Mouse (Mus musculus) embryonic stem cell, embryonic (primary cell): ENCODE data around the gene Itprid1.

Experiments
- CTCF ChIA-PET, 4 experiments: fragments of 300-600 bp in 2 of 4; fragments of 350-600 bp in 2 of 4; sonication (Branson Sonifier 250); formaldehyde crosslinking; loops; one replicate each; lab custom pipeline; 2022; ENCODE audit warnings: inconsistent platforms in 2 of 4; lab: Charles Lee
- POLR2A ChIA-PET, 4 experiments: fragments of 300-600 bp in 2 of 4; fragments of 350-600 bp in 2 of 4; sonication (Branson Sonifier 250); formaldehyde crosslinking; loops; one replicate each; lab custom pipeline; 2022; ENCODE audit warnings: antibody characterized with exemption in 4 of 4, inconsistent platforms in 1 of 4; lab: Charles Lee

Itprid1 gene

DNA sequence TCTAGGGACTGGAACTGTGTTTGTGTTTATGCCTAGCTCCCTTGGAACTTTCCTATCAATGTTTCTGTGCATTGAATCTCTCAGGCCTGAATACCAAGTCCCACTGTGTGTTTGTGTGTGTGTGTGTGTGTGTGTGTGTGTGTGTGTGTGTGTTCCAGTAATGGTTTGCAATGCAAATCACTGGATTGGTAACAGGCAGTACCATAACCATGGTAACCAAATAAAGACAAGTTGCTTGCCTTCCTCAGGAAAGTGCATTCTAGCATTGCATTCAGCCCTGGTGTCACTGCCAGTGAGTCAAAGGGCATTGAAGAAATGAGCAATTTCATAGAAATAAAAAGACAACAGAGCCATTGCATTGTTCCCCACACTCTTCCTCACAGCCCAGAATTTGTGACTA is 15.9 kb downstream of the Itprid1 start:
- ChIA-PET POLR2A (no interaction called here), CTCF (no interaction called here)

DNA sequence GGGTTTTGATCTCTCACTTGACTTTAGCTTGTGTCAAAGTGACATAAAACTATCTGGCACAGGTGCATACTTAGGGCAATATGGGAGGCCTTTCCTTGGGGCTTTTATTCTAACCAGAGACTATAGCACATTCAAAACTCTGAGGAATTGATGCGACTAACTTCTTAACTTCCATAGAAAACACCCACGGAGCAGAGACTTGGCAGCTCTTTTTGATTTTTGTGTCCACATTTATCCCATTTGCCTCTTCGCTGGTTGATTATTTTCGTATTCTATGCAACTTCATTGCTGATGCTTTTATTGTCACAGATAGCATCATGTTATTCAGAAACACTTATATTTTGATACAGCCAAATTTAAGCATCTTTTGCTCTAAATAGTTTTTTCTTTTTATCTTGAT is 19.4 kb downstream of the Itprid1 start:
- CTCF ChIA-PET = no interaction called here
- POLR2A ChIA-PET = no interaction called here

DNA sequence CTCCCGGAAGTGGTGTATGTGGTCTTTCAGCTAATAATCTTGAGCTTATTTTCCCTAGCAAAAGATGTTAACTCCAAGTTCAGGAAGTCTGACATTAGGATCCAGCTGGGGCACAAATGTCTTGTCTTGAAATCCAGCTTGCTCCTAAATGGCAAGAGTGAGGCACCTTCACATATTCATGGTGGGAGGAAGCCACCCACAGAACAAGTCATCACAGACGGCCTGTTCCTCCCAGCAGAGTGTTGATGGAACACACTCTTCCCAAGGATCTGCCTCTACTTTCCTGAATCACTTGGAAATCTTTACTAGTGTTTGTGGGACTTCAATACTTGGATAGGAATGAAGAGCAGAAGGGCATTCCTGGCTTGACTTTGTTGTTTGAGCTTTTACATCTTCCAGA is 28.5 kb downstream of the Itprid1 start:
- ChIA-PET POLR2A (no interaction called here), CTCF (no interaction called here)

DNA sequence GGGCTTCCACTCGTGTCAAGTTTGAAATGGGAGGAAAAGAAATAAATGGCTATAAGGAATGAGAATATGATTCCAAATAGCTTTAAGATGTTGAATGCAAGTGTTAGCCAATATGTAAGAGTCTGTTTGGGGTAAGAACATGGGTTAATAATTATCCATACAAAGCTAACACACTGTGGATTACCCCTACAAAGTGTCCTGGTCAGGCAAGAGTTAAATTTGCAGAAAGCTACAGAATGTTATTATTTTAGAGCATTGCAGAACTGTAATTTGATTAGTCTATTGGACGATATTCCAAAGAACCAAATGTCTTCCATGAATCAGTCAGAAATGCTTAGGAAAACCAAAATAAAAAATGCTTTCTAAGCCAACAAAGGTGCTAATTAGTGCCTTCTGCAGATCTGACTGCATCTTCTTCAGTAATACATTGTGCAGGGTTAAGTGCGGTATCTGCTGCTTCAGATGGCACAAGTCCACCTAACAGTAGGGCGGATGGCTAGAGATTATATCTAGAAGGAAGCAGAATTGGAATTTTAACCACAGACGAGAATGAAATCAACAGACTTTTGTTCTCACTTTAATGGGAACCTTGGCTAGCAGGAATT is 42.8 kb downstream of the Itprid1 start:
- POLR2A ChIA-PET = interaction anchor here in 1 of 4 experiments (0.5 kb wide), 1 partner anchor 1285 kb away, joined by 3 read pairs; no protein-coding TSS in a partner anchor
- CTCF ChIA-PET = no interaction called here

DNA sequence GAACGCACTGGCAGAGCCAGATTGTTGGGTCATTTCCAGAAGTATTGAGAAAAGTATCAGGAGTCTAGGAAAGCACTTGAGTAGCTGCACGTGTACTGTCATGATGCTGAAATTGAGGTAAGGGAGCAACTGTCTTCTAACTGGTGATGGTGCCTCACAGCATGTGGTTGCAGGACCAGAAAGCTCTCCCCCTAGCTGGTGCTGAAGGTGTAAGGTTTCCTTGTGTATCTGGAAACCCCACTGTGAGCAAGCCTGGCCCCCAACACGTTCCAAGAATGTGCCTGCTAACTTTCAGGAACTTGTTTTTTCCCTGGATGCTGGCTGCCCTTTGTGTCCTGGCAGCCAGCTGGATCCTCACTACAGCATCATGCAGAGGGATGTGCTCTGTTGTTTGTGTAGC is 44.2 kb downstream of the Itprid1 start:
- ChIA-PET CTCF (interaction anchor here in 1 of 4 experiments (1.3 kb wide), 1 partner anchor 361 kb away, joined by 4 read pairs; no protein-coding TSS in a partner anchor), POLR2A (interaction anchor here in 1 of 4 experiments (0.5 kb wide), 1 partner anchor 1472 kb away, joined by 3 read pairs; no protein-coding TSS in a partner anchor)

DNA sequence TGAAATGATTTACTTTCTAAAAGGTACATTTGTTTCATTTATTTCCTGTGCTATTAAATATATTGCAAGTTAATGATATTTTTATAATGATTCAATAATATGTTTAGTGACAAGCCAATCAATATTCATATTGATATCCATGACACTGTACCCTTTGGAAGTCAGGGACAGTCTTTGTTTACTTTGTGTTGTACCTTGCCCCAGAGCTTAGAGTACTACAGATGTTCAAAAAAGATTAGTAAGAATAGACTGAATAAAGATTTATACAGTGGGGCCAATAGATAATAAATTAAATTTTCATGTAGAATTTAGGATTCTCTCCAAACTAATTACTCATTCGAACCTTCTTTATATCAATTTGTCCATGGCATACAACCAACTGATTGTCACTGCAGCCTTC is 50.9 kb downstream of the Itprid1 start:
- POLR2A ChIA-PET = no interaction called here
- CTCF ChIA-PET = no interaction called here

DNA sequence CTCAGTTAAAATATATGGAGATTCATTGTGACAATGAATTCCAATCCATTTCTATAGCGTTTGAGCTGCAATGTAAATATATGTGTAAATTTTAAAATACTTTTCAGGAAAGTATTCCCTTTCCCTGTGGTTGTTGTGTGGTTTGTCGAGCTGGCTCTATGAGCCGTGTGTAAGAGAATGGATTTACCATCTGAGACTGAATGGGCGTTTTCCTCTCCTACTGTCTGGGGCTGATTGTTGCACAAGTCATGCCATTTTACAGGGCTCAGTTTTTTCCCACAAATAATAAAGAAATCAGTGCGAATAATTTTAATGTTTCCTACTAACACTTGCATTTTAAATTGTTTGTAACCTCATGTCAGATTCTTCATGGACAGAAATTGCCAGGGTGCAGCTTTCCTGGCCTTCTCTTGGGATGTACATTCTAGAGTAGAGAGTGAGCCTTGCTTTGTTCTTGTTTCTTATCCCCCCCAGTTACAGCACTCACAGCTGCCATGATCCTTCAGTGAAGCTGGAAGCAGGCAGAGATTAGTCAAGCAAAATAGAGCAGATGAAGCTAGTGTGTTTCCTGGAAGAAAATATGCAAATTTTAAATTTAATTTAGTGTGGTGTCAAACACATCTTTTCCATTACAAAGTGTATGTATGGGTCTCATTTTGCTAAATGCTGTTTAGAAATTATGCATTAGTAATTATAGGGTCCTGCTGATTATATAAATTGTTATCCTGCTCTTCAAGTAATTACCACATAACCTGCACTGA is 65.1 kb downstream of the Itprid1 start:
- POLR2A ChIA-PET = no interaction called here
- CTCF ChIA-PET = interaction anchor here in 1 of 4 experiments (0.6 kb wide), 1 partner anchor 11 kb away, joined by 4 read pairs; no protein-coding TSS in a partner anchor

DNA sequence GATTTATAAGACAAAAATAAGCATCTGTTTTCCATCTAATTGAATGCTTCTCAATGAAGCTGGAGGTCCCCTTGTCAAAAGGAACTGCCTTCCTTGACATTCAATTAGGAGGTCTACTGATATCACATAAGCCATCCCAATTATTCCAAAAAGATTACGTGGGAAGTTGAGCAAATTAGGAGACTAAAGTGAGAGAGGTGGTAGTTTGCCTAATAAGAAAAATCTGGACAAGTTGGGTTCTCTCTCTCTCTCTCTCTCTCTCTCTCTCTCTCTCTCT is 65.6 kb downstream of the Itprid1 start:
- ChIA-PET CTCF (interaction anchor here in 1 of 4 experiments (0.6 kb wide), 1 partner anchor 11 kb away, joined by 4 read pairs; no protein-coding TSS in a partner anchor), POLR2A (no interaction called here)

DNA sequence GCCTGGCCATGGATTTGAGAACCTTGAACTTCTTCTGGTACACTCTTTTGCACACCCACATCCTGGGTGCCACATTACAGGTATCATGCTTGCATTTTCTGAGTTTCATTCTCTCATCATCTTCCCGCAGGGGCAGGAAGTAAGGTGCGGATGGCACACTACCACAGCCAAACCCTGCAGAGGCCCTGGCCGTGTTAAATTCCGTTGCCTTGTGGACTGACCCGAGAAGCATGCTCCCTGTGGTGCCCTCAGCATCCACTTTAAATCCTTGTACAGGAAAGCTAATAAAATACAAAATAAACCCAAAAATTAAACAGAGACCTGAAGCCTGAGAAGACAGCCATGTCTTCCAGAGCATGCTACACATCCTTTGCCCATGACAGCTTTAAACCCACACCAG is 82.5 kb downstream of the Itprid1 start:
- ChIA-PET POLR2A (no interaction called here), CTCF (no interaction called here)

DNA sequence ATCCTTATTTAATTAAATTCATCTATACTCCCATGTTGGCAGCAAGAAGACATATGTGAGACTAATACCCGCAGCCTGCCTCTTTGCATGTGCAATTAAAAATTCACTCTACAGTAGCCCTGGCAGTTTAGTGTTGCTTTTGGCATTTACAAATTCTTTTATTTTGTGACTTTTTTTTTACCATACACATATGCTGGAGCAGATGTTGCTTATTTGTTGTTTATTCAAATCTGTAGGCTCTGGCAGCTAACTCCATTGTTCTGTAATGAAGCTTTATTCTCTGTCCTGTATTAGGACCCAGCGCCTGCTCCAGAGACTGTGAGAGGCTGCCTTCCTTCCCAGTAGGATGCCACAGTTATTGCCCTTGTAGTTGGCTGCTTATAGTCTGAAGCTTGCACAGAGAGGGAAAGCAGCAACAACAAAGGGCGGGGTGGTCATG is 83.6 kb downstream of the Itprid1 start:
- ChIA-PET POLR2A (no interaction called here), CTCF (interaction anchor here in 1 of 4 experiments (0.6 kb wide), 1 partner anchor 697 kb away, joined by 3 read pairs; no protein-coding TSS in a partner anchor)

DNA sequence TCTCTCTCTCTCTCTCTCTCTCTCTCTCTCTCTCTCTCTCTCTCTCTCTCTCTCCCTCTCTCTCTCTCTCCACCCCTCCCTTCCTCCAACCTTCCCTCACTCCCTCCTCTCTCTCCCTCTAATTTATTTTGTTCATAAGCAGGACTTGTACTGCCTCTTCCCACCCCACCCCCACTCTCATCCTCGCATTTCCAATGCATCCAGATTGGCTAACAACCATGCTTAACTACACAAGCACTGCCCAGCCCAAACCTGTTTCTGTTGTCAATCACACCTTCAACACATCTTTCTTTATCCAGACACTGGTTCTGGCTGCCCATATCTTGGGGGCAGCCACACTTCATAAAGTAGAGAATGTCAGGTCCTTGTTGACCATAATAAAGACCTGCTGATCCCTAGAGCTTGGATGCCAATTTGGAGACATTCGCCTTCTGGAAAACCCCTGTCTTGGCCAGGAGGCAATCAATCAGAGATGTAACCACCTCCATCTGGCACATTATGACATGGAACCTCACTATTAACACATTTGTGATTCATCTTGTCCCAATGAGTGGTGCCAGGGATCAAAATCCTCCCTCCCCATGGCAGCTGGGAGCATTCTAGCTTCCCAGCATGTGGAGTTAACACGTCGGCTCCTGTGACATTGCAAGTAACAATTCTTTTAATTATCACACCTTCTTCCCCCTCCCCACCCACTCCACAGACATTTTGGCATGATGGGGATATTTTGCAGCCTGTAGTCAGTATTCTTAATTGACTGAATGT is 84.4 kb downstream of the Itprid1 start:
- ChIA-PET POLR2A (no interaction called here), CTCF (interaction anchor here in 2 of 4 experiments (0.6 to 0.7 kb wide), 2 partner anchors 401 to 696 kb away, joined by 3 read pairs; no protein-coding TSS in a partner anchor)

DNA sequence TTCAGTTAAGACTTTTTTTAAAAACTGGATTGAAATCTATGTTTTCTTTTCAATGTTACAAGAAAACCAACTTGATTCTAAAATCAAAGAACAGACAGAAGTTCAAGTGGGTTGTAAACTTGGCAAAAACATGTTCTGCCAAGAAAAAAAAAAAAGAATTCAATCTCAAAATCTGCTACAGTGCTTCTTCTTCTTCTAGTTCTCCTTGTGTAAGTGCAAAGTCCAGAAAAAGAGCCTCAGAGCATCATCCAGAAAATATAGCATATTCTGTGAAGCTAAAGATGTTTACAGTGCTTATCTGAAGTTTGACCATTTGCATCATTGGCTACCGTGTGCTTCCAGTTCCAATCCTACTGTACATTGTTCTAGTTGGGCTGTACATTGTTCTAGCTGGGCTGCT is 108.0 kb downstream of the Itprid1 start:
- CTCF ChIA-PET = no interaction called here
- POLR2A ChIA-PET = no interaction called here

DNA sequence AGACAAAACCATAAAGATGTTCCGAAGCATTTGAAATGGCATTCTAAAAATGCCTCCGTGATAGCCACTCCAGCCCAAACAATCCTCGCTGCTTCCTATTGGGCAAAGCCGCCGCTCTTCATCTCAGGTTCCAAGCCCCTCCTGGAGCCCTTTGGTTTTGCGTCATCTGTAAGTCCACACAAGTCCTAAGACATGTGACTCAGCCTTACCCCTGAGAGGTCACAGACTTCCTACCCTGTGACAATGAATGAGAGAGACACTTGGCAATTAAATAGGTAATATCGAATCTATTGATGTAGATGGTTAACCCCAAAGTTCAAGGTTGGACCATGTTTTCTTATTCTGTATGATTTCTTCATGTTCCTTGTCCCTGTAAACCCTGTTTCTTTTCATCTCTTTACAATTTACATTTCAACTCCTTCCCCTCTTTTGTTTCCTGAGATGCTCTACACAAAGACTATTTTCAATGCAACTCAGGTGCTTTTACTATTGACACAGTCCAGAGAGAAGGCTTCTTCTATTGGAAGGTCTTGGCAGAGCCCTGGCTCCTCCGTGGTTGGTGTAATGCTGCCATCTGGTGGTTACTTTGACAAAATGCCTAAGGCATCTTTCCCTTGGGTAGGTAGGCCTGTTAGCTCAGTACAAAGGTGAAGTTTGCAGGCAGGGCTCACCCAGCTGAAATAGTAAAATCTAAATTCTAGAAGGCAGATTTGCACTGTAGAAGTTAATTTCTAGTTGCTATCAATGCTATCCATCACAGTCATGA is 113.8 kb downstream of the Itprid1 start:
- ChIA-PET POLR2A (interaction anchor here in 1 of 4 experiments (1.4 kb wide), 1 partner anchor 431 kb away, joined by 6 read pairs; no protein-coding TSS in a partner anchor), CTCF (interaction anchor here (0.6 to 4.6 kb wide), 19 partner anchors 22 to 718 kb away, joined by 3 to 49 read pairs (median 5); no protein-coding TSS in a partner anchor)

DNA sequence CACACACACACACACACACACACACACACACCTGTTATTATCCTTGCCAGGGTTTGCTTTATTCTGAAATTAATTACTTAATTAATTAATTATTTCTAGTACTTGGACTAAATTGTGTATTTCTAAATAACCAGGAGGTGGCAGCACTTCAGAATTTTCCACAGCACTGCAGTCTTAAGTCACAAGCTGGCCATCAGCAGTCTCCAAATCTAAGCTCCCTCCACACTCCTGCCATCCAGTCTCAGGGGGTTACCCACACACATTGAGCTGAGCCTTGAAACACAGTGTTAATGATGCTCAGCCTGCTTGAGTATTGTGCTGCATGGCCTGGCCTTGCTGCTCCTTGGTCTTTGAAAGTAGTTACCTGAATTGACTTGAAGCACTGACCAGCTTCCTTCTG is 136.3 kb downstream of the Itprid1 start:
- POLR2A ChIA-PET = interaction anchor here in 1 of 4 experiments (0.7 kb wide), 1 partner anchor 111 kb away, joined by 5 read pairs; no protein-coding TSS in a partner anchor
- CTCF ChIA-PET = interaction anchor here (0.5 to 1.9 kb wide), 29 partner anchors 11 to 1834 kb away, joined by 3 to 12 read pairs (median 4); no protein-coding TSS in a partner anchor

DNA sequence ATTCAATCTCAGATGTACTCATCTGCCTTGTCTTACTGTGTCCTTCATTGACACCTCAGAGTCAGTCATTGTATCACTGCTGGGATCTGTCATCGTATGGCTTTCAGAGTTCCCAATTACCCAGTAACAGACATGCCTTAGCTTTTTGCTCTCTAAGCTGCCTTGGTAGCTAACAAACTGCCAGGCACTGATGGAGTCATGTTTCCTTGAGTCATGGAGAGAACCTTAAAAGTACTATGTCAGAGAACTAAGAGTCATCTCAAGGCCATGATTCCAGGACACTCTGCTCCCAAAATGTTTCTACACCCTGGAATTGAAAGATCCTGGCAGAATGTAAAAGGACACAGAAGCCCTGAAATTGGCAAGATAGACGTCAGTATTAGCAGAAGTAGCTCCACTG is 143.1 kb downstream of the Itprid1 start:
- POLR2A ChIA-PET = no interaction called here

DNA sequence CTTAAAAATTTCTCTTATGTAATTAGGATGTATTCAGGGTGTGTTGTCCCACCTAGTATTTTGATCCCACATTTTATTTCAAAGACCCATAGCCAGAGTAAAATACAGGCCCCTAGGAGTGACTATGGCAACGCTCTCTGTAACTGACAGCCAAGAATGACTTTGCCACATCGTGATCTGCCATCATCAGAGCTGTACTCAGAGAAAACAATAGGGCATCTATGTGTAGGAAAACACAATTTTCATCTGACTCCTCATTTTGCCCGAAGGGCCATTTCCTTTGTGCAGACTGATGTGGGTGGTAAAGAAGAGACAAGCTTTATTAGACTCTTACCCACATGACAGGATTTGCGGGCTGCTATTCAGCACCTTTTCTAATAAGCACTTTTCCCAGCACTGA is 172.0 kb downstream of the Itprid1 start:
- ChIA-PET POLR2A (no interaction called here), CTCF (no interaction called here)

More for the DNA sequence above, 143.1 kb downstream of the Itprid1 start:
- CTCF ChIA-PET = no interaction called here

DNA sequence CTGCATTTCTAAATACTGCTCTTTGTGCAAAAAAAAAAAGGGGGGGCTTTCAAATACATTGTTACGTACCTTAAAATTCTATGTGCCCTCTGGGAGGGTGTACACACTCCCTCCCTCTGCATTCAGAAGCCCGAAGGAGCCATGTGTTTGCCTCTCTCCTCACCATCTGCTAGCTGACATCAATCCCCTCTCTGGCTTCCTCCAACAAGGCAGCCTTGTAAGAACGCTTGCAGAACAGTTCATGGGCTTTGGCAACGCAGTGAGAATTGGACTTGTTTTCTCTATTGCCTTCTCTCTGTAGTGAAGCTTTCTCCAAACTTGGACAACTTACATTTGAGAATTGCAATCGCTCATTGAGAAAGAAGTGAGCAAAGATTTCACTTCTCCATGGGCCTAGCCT is 175.7 kb downstream of the Itprid1 start:
- ChIA-PET CTCF (no interaction called here), POLR2A (interaction anchor here in 1 of 4 experiments (0.7 kb wide), 1 partner anchor 550 kb away, joined by 3 read pairs; no protein-coding TSS in a partner anchor)

DNA sequence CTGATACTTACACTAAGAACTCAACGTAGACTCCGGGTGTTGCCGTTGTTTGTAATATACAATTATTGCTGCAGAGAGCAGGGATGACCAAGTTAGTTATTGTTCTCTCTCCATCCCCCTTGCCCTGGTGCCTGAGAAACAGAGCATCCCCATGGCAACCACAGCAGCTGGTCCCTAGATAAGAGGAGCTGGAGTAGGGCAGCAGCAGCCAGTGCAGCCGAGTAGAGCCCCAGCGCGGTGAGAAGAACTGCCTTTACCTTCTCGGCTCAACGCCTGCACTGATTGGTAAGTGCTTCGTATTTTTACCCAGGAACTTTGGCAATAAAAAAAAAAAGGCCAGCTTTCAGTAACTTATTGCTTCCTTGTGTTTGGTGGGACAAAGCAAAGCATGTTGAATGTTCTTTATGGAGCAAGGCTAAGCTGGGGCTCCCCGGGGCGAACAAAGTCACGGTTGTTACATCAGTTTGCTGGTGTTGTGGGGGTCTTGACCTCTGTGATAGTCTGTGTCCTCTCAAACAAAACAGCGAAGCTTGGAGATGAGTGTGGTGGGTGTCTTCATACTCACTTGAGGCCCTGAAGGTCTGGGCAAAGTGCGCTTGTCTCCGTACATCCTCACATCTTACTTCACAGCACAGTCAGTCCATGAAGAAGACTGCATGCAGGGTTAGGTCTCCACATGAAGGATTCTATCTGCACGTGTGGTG is 180.7 kb downstream of the Itprid1 start, which contains the start of gene Ppp1r17:
Ppp1r17 (plus strand) TSS at position 207 of the 704 bp plus-strand sequence.
- ChIA-PET POLR2A (no interaction called here), CTCF (no interaction called here)
